Mouse (Mus musculus) left cerebral cortex, postnatal 25 days (tissue): ENCODE results near the gene Abca7. TPM values are rescaled to one million over a fixed set of nuclear protein-coding genes. Genes with fewer than 3 reads are reported as not detected.

ENCODE experiments used
- DNase-seq, 2 experiments: peaks; one replicate each; pipeline ENCODE4 v3.0.0; 2022; ENCODE audit warnings: low spot score in 2 of 2, mixed read lengths in 1 of 2
- intact Hi-C: fragments of 180-260 bp; cut with DNase I; formaldehyde crosslinking; loops from one replicate; pipeline ENCODE4 v1.15.1; 2025
- total RNA-seq, 2 experiments: library from RNA; stranded (reverse); gene quantifications; 2 replicates each; pipeline ENCODE4 v1.2.3; 2021

Gene Abca7
- total RNA-seq, 2 experiments from 2014 or later = 10.9 to 12.3 TPM

DNA sequence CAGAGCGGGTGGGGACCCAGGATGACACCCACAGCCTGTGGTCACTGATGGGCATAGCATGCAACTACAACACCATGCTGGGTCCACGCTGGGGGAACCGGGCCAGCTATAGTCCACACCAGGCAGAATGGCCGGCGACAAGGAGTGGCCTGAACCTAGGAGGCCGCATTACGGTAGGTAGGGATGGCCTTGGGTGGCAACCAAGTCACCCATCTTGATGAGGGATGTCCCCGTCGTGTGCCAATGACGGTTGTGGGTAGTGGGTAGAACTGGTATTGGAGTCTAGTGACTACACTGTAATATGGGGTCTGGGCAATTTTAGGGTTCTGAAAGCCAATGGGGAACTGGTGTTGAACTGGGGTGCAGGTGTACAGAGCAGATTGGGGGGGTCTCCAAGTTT lies 20.6 kb downstream of the Abca7 start:
- intact Hi-C loops = no loop called here

DNA sequence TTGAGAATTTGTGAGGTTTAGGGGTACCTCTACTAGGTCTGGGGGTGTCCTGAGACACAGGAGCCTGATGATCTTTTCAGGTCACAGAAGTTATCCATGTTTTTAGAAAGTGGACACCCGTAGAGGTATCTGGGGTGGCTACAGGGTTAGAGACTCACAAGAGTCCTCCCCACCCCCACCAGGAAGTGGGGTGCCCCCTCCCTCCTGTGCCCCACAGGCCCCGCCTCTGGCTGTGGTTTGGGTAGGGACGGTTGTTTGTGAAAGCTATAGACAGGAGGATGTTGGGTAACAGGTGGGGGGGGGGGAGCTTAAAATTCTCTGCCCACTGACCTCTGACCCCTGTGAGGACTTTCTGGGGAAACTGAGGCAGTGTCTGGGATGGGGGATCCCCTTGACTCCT lies 21.1 kb downstream of the Abca7 start:
- intact Hi-C loops = no loop called here
- peak in 1 of 2 experiments; percentile 42 for DNase-seq

More for the DNA sequence above, 20.6 kb downstream of the Abca7 start:
- DNase-seq = no peak

DNA sequence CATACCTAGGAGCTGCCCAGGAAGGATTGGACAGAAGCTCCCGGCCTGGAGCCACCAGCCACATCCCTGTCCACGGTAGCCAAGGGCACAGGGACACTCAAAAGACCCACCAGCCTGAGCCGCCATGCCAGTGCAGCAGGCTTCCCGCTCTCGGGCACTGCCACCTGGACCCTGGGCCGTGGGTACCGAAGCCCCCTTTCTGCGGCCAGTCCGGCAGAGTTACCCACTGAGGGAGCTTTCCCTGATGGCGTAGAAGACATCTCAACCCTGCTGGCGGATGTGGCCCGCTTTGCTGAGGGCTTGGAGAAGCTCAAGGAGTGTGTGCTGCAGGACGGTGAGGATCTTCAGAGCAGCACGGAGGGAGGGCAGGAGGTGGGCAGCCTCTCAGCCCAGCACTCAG lies 21.5 kb downstream of the Abca7 start:
- intact Hi-C loops = no loop called here
- no peak for DNase-seq

DNA sequence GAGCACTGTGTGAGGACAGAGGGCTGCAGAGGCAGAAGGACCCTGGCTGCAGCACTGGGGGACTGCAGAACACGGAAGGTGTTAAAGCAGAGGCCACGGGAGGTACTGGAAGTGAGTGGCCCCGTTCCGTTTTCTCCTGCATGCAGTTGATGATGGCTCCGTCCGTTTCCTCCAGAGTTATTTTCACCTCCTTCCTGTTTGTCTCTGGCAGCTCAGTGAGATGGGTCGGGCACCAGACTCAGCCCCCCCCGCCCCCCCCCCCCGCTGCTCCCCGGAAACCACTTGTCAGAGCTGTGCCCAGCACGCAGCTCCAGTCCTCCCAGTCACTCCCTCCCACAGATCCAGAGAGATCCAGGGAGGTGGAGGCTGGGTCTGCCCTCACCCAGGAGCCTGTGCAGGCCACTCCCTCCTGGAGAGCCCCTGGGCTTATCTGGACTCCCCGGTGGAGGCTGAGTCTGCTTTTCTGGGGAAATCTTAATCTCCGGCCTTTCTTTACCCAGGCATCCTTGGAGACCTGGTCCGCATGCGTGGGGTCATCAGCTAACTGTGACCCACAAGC lies 22.5 kb downstream of the Abca7 start:
- intact Hi-C loops = no loop called here
- DNase-seq = peak in 1 of 2 experiments; percentile 26

DNA sequence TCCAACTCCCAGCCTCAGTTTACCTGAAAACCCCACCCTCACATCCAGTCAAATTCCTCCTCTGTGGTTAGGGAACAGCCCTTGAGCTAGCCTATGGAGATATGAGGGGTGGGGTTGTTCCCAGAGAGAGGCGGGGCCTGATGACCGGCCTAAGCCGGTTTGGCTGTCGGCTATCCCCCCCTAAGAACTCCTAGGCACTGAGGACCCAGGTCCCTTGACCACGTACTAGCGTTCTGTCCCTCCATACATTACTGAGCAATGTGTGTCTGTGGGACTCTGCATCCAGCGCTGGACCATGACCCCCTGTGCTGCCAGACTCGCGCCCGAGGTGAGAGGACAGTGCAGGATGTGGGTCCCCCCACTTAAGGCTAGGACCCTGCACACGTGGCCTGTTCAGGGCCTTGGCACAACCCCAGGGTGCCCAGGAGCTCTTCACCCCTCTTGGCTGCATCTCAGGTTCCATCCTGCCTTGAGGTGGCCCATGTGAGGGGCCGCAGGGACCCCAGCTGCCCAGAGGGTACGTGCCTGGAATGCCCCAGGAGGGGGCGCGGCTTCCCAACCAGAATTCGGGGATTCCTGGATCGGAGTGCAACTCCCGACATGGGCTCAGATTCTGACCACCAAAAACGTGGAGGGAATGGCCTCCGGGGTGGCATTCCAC lies 23.3 kb downstream of the Abca7 start:
- no peak for DNase-seq
- intact Hi-C loops = no loop called here

DNA sequence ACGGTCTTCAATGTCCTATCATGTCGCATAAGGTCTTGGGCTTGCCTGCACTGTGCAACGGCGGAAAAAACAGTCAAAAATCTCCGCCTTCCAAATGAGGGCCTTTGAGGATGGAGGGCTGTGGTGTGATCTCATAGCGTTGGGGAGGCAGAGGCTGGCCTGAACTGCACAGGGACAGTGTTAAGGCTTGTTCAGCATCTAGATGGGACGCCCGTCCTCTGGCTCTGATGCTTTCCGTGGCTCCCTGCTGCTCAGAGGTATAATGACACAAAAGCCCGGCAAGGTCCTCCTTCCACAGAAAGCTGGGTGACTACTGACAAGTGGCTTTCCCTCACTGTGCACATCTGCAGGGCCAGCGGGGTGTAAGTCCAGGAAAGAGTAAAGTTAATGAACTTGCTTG lies 23.9 kb downstream of the Abca7 start:
- DNase-seq = no peak
- intact Hi-C loops = no loop called here

DNA sequence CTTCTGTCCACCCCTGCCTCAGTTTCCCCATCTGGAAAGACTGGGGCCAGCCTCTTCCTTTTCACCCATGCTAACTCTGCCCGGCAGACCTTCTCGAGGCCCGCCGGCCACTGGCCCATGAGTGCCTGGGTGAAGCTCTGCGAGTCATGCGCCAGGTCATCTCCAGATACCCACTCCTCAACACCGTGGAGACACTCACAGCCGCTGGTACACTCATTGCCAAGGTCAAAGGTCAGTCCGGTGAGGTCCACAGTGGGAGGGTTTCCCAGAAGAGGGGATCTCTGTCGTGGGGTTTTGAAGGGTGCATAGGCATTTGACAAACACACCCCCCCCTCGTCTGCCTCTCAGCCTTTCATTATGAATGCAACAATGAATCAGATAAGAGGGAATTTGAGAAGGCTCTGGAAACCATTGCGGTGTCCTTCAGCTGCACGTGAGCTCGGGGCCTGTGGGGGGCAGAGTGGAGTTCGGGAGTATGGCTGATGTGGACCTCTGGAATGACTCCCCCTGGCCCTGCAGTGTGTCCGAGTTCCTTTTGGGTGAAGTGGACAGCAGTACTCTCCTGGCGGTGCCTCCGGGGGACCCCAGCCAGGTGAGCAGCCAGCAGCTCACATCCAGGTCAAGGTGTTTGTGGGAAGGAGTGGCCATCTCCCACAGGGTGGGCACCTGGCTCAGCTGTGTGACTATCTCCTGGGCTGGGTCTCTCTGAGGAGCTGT lies 24.5 kb downstream of the Abca7 start:
- DNase-seq = no peak
- intact Hi-C loops = no loop called here

DNA sequence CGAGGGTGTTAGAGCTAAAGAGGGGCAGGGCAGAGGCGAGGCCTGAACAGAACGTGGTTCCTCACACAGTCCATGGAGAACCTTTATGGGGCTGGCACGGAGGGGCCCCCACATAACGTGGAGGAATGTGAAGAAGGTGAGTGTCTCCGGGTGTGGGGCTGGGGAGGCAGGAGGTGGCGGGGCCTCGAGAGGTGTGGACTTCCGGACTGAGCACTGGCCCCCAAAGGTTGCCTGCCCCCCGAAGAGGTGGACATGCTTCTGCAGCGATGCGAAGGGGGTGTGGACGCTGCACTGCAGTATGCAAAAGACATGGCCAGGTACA lies 25.0 kb downstream of the Abca7 start:
- intact Hi-C loops = no loop called here
- DNase-seq = no peak

DNA sequence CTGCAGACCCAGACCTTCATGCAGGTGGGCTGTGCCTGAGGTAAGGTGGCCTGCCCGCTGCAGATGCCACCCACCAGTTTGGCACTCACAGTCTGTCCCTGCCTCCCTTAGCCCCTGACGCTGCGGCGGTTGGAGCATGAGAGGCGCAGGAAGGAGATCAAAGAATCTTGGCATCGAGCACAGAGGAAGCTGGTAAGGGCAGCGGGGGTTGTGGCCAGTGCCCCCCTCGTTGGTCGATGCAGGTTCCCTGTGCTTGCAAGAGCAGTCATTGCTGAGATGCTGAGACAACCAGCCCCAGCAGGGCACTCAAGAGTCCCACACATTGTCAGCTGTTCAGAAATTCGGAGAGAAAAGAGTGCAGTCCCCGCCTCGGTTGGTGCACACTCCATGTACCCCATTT lies 25.9 kb downstream of the Abca7 start:
- intact Hi-C loops = no loop called here
- no peak for DNase-seq

DNA sequence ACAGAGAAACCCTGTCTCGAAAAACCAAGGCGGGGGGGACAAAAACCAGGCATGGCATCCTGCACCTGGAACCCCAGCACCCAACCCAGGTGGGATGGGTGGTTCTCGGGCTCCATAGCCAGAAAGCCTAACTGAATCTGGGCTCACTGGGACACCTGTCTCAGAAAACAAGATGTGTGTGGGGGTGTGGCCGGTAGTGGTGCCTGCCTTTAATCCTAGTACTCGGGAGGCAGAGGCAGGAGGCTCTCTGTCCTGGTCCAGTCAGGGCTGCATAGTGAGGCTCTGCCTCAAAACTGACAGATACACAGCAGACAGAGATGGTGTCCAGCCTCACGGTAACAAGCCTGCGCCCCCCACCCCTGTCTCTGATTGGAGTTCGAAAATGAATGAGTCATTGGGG lies 26.5 kb downstream of the Abca7 start:
- intact Hi-C loops = no loop called here
- no peak for DNase-seq

DNA sequence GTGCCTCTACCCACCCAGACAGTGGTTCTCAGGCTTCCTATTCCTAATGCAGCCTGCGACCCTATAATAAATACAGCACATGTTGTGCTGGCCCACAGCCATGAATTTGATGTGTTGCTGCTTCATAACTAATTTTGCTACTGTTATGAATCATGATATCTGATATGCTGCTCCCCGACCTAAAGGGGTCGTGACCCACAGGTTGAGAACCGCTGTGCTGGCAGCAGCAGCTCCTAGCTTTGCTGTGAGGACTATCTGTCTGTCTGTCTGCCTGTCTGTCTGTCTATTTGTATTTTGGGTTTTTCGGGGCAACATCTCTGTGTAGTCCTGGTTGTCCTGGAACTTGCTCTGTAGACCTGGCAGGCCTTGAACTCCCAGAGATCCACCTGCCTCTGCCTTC lies 27.5 kb downstream of the Abca7 start:
- intact Hi-C loops = no loop called here
- no peak for DNase-seq

DNA sequence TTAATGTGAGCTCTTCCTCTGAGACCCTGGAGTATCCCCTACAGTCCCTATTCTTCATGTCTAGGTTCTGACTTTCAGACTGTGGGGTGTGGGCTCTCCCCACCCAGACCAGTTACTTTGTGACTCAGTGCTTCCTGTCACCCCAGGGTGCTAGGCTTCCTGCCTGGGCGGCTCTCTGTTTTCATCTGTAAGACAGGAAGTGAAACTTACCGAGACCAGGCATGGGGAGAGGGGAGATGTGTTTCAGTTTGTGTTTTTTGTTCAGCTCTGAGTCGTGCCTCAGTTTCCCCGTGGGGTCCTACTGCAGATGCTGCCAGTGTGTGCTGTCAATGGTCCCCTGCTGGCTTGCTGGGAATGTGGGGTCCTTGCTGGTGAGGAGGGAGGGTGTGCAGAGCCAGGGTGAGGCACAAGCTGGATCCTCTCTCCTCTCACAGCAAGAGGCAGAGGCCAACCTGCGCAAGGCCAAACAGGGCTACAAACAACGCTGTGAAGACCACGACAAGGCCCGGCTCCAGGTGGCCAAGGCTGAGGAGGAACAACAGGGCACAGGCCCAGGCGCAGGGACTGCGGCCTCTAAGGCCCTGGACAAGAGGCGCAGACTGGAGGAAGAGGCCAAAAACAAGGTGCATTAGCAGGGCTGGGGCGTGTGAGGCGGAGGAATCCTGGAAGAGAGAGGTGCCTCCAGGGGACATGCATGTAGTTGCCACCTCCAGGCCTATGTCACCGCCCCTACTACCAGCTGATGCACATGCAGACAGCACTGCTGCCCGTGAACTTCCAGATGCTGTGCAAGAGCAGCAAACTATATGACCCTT lies 28.1 kb downstream of the Abca7 start:
- intact Hi-C loops = no loop called here
- DNase-seq = no peak

DNA sequence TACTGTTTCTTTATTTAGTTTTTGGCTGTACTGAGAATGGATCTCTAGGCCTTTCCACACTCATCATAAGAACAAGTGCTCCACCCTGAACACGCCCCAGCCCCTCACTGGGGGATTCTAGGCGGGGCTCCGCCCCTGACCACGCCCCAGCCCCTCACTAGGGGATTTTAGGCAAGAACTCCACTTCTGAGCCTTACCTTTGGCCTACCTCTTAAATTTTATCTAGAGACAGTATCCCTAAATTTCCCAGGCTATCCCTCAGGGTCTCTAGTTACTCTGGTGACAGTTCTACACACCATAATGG lies 28.7 kb downstream of the Abca7 start:
- DNase-seq = no peak
- intact Hi-C loops = no loop called here

DNA sequence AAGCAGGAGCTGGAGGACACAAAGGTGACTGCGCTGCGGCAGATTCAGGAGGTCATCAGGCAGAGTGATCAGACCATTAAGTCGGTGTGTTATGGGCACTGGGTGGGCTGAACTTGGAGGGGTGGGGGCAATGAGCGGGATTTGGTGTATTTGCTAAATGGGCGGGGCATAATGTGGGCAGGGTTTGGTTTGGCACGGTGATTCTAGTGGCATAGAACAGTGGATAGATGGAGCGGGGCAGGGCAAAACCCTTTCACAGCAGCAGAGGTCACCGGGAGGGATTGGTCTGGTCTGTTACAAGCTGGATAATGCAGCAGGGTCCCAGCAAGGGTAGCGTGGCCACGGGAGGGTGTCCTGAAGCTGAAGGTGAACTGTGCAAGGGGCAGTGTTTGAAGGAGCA lies 29.2 kb downstream of the Abca7 start:
- intact Hi-C loops = no loop called here
- DNase-seq = no peak

DNA sequence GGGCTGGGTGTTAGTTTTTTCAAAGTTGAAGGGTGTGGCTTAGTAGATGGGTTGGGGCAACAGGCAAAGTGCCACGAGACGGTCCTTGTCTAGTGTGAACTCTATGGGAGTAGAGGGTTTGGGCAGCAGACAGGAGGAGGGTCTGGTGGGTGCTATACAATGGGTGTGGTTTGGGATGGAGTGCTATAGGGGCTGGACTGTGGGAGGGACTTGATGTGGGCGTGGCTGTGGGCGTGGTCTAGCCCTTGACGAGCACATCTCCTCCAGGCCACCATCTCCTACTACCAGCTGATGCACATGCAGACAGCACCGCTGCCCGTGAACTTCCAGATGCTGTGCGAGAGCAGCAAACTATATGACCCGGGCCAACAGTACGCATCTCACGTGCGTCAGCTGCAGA lies 29.6 kb downstream of the Abca7 start:
- no peak for DNase-seq

DNA sequence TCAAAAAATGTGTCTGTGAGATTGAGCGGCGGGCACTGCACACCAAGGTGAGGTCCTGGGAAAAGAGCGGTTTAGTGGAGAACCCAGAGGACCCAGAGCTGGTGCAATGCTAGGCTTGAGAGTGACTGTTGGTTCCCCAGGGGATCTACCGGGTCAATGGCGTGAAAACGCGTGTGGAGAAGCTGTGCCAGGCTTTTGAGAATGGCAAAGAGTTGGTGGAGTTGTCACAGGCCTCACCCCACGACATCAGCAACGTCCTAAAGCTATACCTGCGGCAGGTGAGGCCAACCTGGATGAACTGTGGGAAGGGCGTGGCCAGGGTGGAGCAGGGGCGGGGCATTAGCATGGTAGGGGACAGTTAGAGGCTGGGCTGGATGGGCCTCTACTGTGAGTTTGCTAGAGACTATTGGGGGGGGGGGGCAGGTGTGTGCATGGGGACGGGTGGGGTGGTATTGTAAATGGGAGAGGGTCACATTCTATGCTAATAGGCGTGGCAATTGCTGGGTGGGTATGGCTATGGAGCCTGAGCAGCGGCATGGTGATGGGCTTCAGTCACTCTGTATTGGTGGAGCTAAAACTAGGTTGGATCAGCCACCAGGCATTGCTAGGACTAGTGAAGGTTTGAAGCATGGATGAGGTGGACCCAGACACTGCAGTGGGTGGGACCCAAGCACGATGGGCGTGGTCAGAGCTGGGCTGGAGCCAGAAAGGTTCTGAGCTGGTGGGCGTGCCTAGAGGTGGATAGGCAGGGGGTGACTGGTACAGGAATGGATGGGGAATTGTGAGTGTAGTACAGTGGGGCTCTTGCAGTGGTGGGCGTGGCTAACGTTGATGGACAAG lies 31.6 kb downstream of the Abca7 start:
- DNase-seq = no peak
- intact Hi-C loops = no loop called here

More for the DNA sequence above, 29.6 kb downstream of the Abca7 start:
- intact Hi-C loops = no loop called here

DNA sequence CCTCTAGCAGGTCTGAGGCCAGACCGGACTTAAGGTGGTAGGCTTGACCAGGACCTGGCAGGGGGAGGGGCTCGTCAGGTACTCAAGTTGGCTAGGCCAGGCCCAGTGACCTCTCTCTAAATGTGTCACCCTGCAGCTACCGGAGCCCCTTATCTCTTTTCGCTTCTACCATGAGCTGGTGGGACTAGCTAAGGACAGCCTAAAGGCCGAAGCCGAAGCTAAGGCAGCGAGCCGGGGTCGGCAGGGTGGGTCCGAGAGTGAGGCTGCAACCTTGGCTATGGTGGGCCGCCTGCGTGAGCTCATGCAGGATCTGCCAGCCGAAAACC lies 32.2 kb downstream of the Abca7 start:
- intact Hi-C loops = no loop called here
- DNase-seq = no peak

DNA sequence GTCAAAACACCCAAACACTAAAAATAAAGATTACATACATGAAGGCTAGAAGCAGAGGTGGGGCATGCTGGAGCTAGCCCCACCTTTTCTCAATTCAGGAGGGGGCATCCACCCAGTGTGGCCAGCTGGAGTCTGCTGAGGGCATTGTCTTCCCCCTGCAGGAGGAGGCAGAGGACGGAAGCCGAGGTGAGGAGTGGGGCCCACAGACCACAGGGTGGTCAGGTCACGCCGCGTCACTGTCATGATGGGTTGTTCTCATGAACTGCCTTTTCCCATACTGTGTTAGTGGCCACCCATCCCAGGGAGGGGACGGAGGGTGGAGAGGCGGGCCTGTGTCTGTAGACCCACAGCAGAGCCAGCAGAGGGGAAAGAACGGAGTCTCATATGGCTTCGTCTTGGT lies 33.9 kb downstream of the Abca7 start:
- intact Hi-C loops = no loop called here
- no peak for DNase-seq

DNA sequence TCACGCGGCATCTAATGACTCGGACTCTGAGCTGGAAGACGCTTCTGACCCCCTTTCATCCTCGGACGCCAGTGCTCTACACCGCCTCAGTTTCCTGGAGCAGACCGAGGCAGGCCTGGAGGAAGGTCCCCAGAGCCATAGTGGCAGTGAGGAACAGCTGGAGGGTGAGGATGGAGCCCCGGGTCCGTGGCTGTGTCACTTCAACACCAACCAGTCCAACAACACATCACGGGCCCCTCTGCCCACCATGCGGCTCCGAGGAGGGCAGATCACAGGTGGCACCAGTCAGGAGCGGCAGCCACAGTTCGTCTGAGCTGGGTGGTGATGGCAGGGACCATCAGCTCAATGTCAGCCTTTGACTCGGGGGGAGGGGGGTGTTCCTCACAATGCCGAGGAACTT lies 34.4 kb downstream of the Abca7 start:
- no peak for DNase-seq
- intact Hi-C loops = no loop called here

DNA sequence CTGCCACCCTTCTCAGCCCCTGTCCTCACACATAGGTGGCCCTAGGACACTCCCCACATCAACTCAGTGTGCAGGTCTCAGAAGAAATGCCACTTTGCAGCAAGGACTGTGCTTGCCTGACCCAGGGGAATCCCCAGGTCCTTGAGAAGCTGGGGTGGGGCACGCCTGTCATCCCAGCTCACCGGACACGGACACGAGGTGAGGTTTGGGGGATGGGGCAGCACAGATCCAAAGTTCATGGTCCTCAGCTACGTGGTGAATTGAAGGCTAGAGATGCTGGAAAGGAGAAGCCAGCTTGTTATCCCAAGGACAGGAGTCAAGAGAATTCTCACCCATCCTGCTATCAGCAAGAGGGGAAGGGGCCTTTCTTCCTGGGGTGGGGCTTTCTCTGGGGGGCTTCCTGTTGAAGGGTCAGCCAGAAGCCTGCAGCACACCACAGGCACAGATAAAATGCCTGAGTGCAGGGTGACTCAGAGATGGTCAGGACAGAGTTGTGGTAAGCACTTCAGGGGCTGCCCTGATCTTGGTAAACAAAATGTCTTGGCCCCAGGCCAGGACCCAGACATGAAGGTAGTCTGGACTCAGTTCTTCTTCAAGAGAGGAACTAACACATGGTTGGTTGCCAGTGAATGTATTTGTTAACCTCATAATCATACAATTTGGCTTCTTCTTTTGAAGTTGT lies 36.6 kb downstream of the Abca7 start:
- DNase-seq = no peak
- intact Hi-C loops = no loop called here
